Mouse (Mus musculus) kidney, adult 8-10 months (tissue): ENCODE measurements at regions not wholly inside any gene's neighbourhood (a gene's known extent, or its start where the extent isn't known, plus 50 kb on each side); places are given as distances from the start of the nearest gene placed in this dataset.

Experiments used
- DNase-seq, 2 experiments: peaks; one replicate each; pipeline ENCODE4 v3.0.0; 2022

GRCm38 (mm10) chr7:121214181-121214580 lies 132.7 kb downstream of the Otoa start:
- no peak for DNase-seq

- DNase-seq = no peak
Observed at GRCm38 (mm10) chr7:121215032-121215431, 133.6 kb downstream of the Otoa start.

- DNase-seq = no peak
Observed at GRCm38 (mm10) chr7:121215735-121216134, 134.3 kb downstream of the Otoa start.

- no peak for DNase-seq
Observed at GRCm38 (mm10) chr7:121218031-121218430, 136.6 kb downstream of the Otoa start.

GRCm38 (mm10) chr7:121221158-121221557 lies 139.7 kb downstream of the Otoa start:
- no peak for DNase-seq

- no peak for DNase-seq
Observed at GRCm38 (mm10) chr7:121231881-121232280, 150.4 kb downstream of the Otoa start.

- no peak for DNase-seq
Observed at GRCm38 (mm10) chr7:121234831-121235230, 153.4 kb downstream of the Otoa start.

GRCm38 (mm10) chr7:121239731-121240130 lies 151.9 kb upstream of the Hs3st2 start:
- DNase-seq = no peak

GRCm38 (mm10) chr7:121247845-121248244 lies 143.8 kb upstream of the Hs3st2 start:
- no peak for DNase-seq

GRCm38 (mm10) chr7:121257466-121257865 lies 134.2 kb upstream of the Hs3st2 start:
- DNase-seq = no peak

- peak; percentile 9 to 11 for DNase-seq
Observed at GRCm38 (mm10) chr7:121258826-121259496, 132.7 kb upstream of the Hs3st2 start.

GRCm38 (mm10) chr7:121259497-121260009 lies 132.1 kb upstream of the Hs3st2 start:
- no peak for DNase-seq

GRCm38 (mm10) chr7:121269358-121269757 lies 122.3 kb upstream of the Hs3st2 start:
- no peak for DNase-seq

- no peak for DNase-seq
Observed at GRCm38 (mm10) chr7:121280597-121280996, 111.1 kb upstream of the Hs3st2 start.

- no peak for DNase-seq
Observed at GRCm38 (mm10) chr7:121282154-121282553, 109.5 kb upstream of the Hs3st2 start.

GRCm38 (mm10) chr7:121289737-121290136 lies 101.9 kb upstream of the Hs3st2 start:
- no peak for DNase-seq

GRCm38 (mm10) chr7:121296151-121296695 lies 95.4 kb upstream of the Hs3st2 start:
- no peak for DNase-seq

GRCm38 (mm10) chr7:121312961-121313587 lies 78.6 kb upstream of the Hs3st2 start:
- DNase-seq = no peak

GRCm38 (mm10) chr7:121314521-121314920 lies 77.1 kb upstream of the Hs3st2 start:
- no peak for DNase-seq

- no peak for DNase-seq
Observed at GRCm38 (mm10) chr7:121329274-121329673, 62.4 kb upstream of the Hs3st2 start.

- no peak for DNase-seq
Observed at GRCm38 (mm10) chr7:121332532-121332931, 59.1 kb upstream of the Hs3st2 start.

GRCm38 (mm10) chr7:121335390-121336109 lies 56.1 kb upstream of the Hs3st2 start:
- DNase-seq = no peak

GRCm38 (mm10) chr7:121339942-121340341 lies 51.7 kb upstream of the Hs3st2 start:
- no peak for DNase-seq
